14 mouse cellular contexts compared by ENCODE assay signal in genomic region chr10:88524016-88524415, GRCm38 (mm10). TPM values are rescaled to one million over a fixed set of nuclear protein-coding genes. Genes with fewer than 3 reads are reported as not detected.
DNase-seq lines count a peak whose midpoint lies in the region.
"Had no signal": no experiment of that assay in that cellular context is flagged by ENCODE, and none has a peak within 500 bp of the region (broad histone marks: within the 10 kb centered on the region; RNA-seq: fewer than 3 reads in every experiment).

No protein-coding gene starts in this region.

- DNase-seq in frontal cortex, postnatal 36 days (ENCODE audit: low spot score in 2 of 2): peak; percentile 15 to 31
- no peak for DNase-seq in frontal cortex, postnatal 25 days (ENCODE audit: low spot score in 2 of 2)
- DNase-seq in left cerebral cortex, adult 18-20 months (ENCODE audit: low spot score in 2 of 2): peak; percentile 11 to 25
- DNase-seq in left cerebral cortex, postnatal 36 days (ENCODE audit: low spot score in 2 of 2): no peak
- peak; percentile 26 for DNase-seq in testis, postnatal 14 days (ENCODE audit: low spot score)
- DNase-seq in testis, postnatal 10 days (ENCODE audit: low spot score): no peak
- DNase-seq in layer of hippocampus, postnatal 36 days: peak; percentile 24 to 28
- no peak for DNase-seq in adrenal gland, postnatal 36 days
- DNase-seq: adrenal gland, postnatal 10 days; cerebellum, adult 2 months; cerebellum, postnatal 10 days; gastrocnemius, adult 2 months; gastrocnemius, postnatal 25 days; heart, postnatal 36 days had no signal

- intact Hi-C loops in left cerebral cortex, postnatal 36 days (cut with DNase I): no loop called here

RNA-seq across cellular contexts. Expression of gene Chpt1, which starts 20.1 kb away (rescaled TPM):
- total RNA-seq in left cerebral cortex, adult 18-20 months (2021): 10 to 100 TPM; 37.1 to 39.7 TPM
- 10 to 100 TPM; 35.6 to 42.1 TPM for total RNA-seq in left cerebral cortex, postnatal 36 days (2021)
- 10 to 100 TPM; 42.3 to 47.0 TPM for total RNA-seq in layer of hippocampus, postnatal 36 days (2021)
- 100 to 1,000 TPM; 342 to 431 TPM for total RNA-seq in adrenal gland, postnatal 36 days (2021)

Comparison
In these comparisons a context has a peak if more than half of its experiments do, and no peak if none do; other contexts are left out.
1. DNase-seq: peak in frontal cortex, postnatal 36 days (2 of 2), left cerebral cortex, adult 18-20 months (2 of 2), testis, postnatal 14 days (single experiment) and layer of hippocampus, postnatal 36 days (2 of 2); none in frontal cortex, postnatal 25 days (0 of 2), left cerebral cortex, postnatal 36 days (0 of 2), testis, postnatal 10 days (single experiment) and adrenal gland, postnatal 36 days (0 of 2).
2. RNA of gene Chpt1, which starts 20.1 kb away (total RNA-seq): 342 to 431 TPM in adrenal gland, postnatal 36 days; 42.3 to 47.0 TPM in layer of hippocampus, postnatal 36 days, 35.6 to 42.1 TPM in left cerebral cortex, postnatal 36 days and 37.1 to 39.7 TPM in left cerebral cortex, adult 18-20 months; every median in the first group is over 4 times any median in the second.